In genomic region chr14:79313439-79314175, GRCm38 (mm10) we compare ENCODE assay signal across 9 mouse cellular contexts. TPM values are rescaled to one million over a fixed set of nuclear protein-coding genes. Genes with fewer than 3 reads are reported as not detected.
DNase-seq lines count a peak whose midpoint lies in the region; ATAC-seq lines count a peak whose summit lies in the region.
"Had no signal": no experiment of that assay in that cellular context is flagged by ENCODE, and none has a peak within 500 bp of the region (broad histone marks: within the 10 kb centered on the region; RNA-seq: fewer than 3 reads in every experiment).

No protein-coding gene starts in this region.

- no peak for ATAC-seq in forebrain, embryonic 11.5 days (replicated peaks; ENCODE audit: low FRiP score)
- ATAC-seq in midbrain, embryonic 15.5 days (replicated peaks), result no peak
- no peak for ATAC-seq in midbrain, embryonic 11.5 days (ENCODE audit: low FRiP score)
- peak; percentile 73; the same call in 1 of the 2 replicates for ATAC-seq in forebrain, embryonic 15.5 days (replicated peaks)
- ATAC-seq in megakaryocyte-erythroid progenitor cell, adult 5-6 weeks (replicated peaks; ENCODE audit: low FRiP score, low TSS enrichment, poor library complexity, severe bottlenecking), result peak; percentile 91

- 0 out of 2 replicates have a peak, but pooled peaks cover 4% of the 10 kb centered on the region for H3K27me3 ChIP-seq in forebrain, embryonic 10.5 days (ENCODE audit: poor library complexity, severe bottlenecking)
- H3K27me3 ChIP-seq in forebrain, embryonic 11.5 days (ENCODE audit: control insufficient read depth, insufficient read depth, low read length), result no peaks in the 10 kb centered on the region
- no peaks in the 10 kb centered on the region for H3K27me3 ChIP-seq in midbrain, embryonic 15.5 days (replicated peaks)
- no peaks in the 10 kb centered on the region for H3K27me3 ChIP-seq in midbrain, embryonic 11.5 days (ENCODE audit: control insufficient read depth, insufficient read depth, low read length)
- no peaks in the 10 kb centered on the region for H3K27me3 ChIP-seq in forebrain, embryonic 15.5 days
- H3K27me3 ChIP-seq: megakaryocyte, embryonic 14.5 days had no signal

- peaks cover 20% of the 10 kb centered on the region for H3K4me1 ChIP-seq in forebrain, embryonic 10.5 days
- H3K4me1 ChIP-seq in forebrain, embryonic 11.5 days (replicated peaks; ENCODE audit: control insufficient read depth, insufficient read depth, low read length), result peaks cover 3% of the 10 kb centered on the region; the same call in 1 of the 2 replicates
- H3K4me1 ChIP-seq in midbrain, embryonic 15.5 days, result no peaks in the 10 kb centered on the region
- H3K4me1 ChIP-seq in midbrain, embryonic 11.5 days (ENCODE audit: control insufficient read depth, insufficient read depth, low read length), result no peaks in the 10 kb centered on the region
- H3K4me1 ChIP-seq in forebrain, embryonic 15.5 days, result peaks cover 11% of the 10 kb centered on the region; the same call in 1 of the 2 replicates

- H3K4me2 ChIP-seq in forebrain, embryonic 11.5 days (ENCODE audit: low read depth, low read length, severe bottlenecking), result no peak overlapping the region
- H3K4me2 ChIP-seq in midbrain, embryonic 15.5 days, result no peak overlapping the region
- H3K4me2 ChIP-seq in midbrain, embryonic 11.5 days, result no peak overlapping the region
- H3K4me2 ChIP-seq in forebrain, embryonic 15.5 days (replicated peaks), result no peak overlapping the region

- 76% methylated on average over 8 of the region's 8 CpGs for WGBS in forebrain, embryonic 10.5 days
- 76% methylated on average over 8 of the region's 8 CpGs for WGBS in forebrain, embryonic 11.5 days
- WGBS in midbrain, embryonic 15.5 days, result 64% methylated on average over 8 of the region's 8 CpGs
- 74% methylated on average over 8 of the region's 8 CpGs for WGBS in midbrain, embryonic 11.5 days
- 40% methylated on average over 8 of the region's 8 CpGs for WGBS in forebrain, embryonic 15.5 days

- no peak for DNase-seq in forebrain, embryonic 10.5 days (ENCODE audit: extremely low spot score, low spot score)
- DNase-seq in forebrain, embryonic 11.5 days (ENCODE audit: low spot score), result no peak
- DNase-seq in midbrain, embryonic 11.5 days (ENCODE audit: low spot score, missing footprints), result no peak
- no peak for DNase-seq in kidney, postnatal 36 days
- DNase-seq in lung, postnatal 14 days, result no peak

- 0 out of 2 replicates have a peak overlapping the region, but pooled peaks have one; percentile 48 for H3K27ac ChIP-seq in forebrain, embryonic 10.5 days
- no peak overlapping the region for H3K27ac ChIP-seq in forebrain, embryonic 11.5 days (ENCODE audit: low read depth, low read length)
- H3K27ac ChIP-seq in midbrain, embryonic 15.5 days, result peak overlapping the region; percentile 31; the same call in 1 of the 2 replicates
- H3K27ac ChIP-seq in midbrain, embryonic 11.5 days (ENCODE audit: low read depth, low read length), result no peak overlapping the region
- H3K27ac ChIP-seq in forebrain, embryonic 15.5 days (replicated peaks), result peak overlapping the region; percentile 47

- H3K9me3 ChIP-seq in forebrain, embryonic 10.5 days, result no peaks in the 10 kb centered on the region
- H3K9me3 ChIP-seq in forebrain, embryonic 11.5 days (ENCODE audit: control insufficient read depth, low read length), result no peaks in the 10 kb centered on the region
- no peaks in the 10 kb centered on the region for H3K9me3 ChIP-seq in midbrain, embryonic 15.5 days
- no peaks in the 10 kb centered on the region for H3K9me3 ChIP-seq in midbrain, embryonic 11.5 days (ENCODE audit: control insufficient read depth, low read length)
- no peaks in the 10 kb centered on the region for H3K9me3 ChIP-seq in forebrain, embryonic 15.5 days
- H3K9me3 ChIP-seq: megakaryocyte, embryonic 14.5 days had no signal

- no peak overlapping the region for H3K4me3 ChIP-seq in forebrain, embryonic 10.5 days
- H3K4me3 ChIP-seq in forebrain, embryonic 11.5 days (ENCODE audit: low read depth, low read length), result no peak overlapping the region
- H3K4me3 ChIP-seq in midbrain, embryonic 15.5 days, result no peak overlapping the region
- H3K4me3 ChIP-seq in midbrain, embryonic 11.5 days (ENCODE audit: low read depth, low read length), result no peak overlapping the region
- H3K4me3 ChIP-seq in forebrain, embryonic 15.5 days, result no peak overlapping the region

- H3K36me3 ChIP-seq in forebrain, embryonic 10.5 days (replicated peaks), result no peaks in the 10 kb centered on the region
- no peaks in the 10 kb centered on the region for H3K36me3 ChIP-seq in forebrain, embryonic 11.5 days (ENCODE audit: control insufficient read depth, insufficient read depth, low read length)
- no peaks in the 10 kb centered on the region for H3K36me3 ChIP-seq in midbrain, embryonic 15.5 days (replicated peaks)
- H3K36me3 ChIP-seq in midbrain, embryonic 11.5 days (ENCODE audit: control insufficient read depth, insufficient read depth, low read length), result no peaks in the 10 kb centered on the region
- no peaks in the 10 kb centered on the region for H3K36me3 ChIP-seq in forebrain, embryonic 15.5 days

- no peak overlapping the region for H3K9ac ChIP-seq in forebrain, embryonic 11.5 days (ENCODE audit: low read length)
- no peak overlapping the region for H3K9ac ChIP-seq in midbrain, embryonic 15.5 days
- no peak overlapping the region for H3K9ac ChIP-seq in midbrain, embryonic 11.5 days (ENCODE audit: low read length)
- no peak overlapping the region for H3K9ac ChIP-seq in forebrain, embryonic 15.5 days (replicated peaks)

RNA-seq across cellular contexts. Expression of gene Rgcc, which starts 12.2 kb away (rescaled TPM):
- 52.1 and 60.1 TPM in 2 replicates for polyA plus RNA-seq in forebrain, embryonic 10.5 days (2016; fragmentation: Nextera tagmentation; extraction: Ambion mirVana)
- 72.4 and 75.8 TPM in 2 replicates for polyA plus RNA-seq in forebrain, embryonic 11.5 days (2014; fragmentation: Nextera tagmentation; extraction: Ambion mirVana)
- 21.4 and 33.6 TPM in 2 replicates for polyA plus RNA-seq in midbrain, embryonic 15.5 days (2015; fragmentation: Nextera tagmentation; extraction: Ambion mirVana)
- polyA plus RNA-seq in midbrain, embryonic 11.5 days (2014; fragmentation: Nextera tagmentation; extraction: Ambion mirVana), result 13.7 and 18.7 TPM in 2 replicates
- polyA plus RNA-seq in forebrain, embryonic 15.5 days (2015; fragmentation: Nextera tagmentation; extraction: Ambion mirVana), result 67.3 and 68.3 TPM in 2 replicates
- total RNA-seq in megakaryocyte-erythroid progenitor cell, adult 5-6 weeks (2014; fragmentation: Nextera tagmentation), result 35.8 and 39.4 TPM in 2 replicates
- 18.5 and 30.4 TPM in 2 replicates for total RNA-seq in megakaryocyte-erythroid progenitor cell, adult 5-6 weeks (2017)

Comparison
In these comparisons a context has a peak if more than half of its experiments do, and no peak if none do; other contexts are left out.
1. H3K27ac ChIP-seq: peak in forebrain, embryonic 10.5 days (single experiment), midbrain, embryonic 15.5 days (single experiment) and forebrain, embryonic 15.5 days (single experiment); none in forebrain, embryonic 11.5 days (single experiment) and midbrain, embryonic 11.5 days (single experiment).
2. ATAC-seq: peak in forebrain, embryonic 15.5 days (single experiment) and megakaryocyte-erythroid progenitor cell, adult 5-6 weeks (single experiment); none in forebrain, embryonic 11.5 days (single experiment), midbrain, embryonic 15.5 days (single experiment) and midbrain, embryonic 11.5 days (single experiment).